Mouse (Mus musculus) CD4-positive helper T cell, adult 2 months (primary cell): Measurements from ENCODE around the gene Pcgf1.
A peak's percentile ranks its signal among the peaks of the same experiment; 100 is the strongest.

ENCODE experiments used
- DNase-seq: peaks from one replicate; pipeline ENCODE4 v3.0.0-alpha.2; 2012; ENCODE audit warnings: low read depth, missing footprints, low spot score

Gene Pcgf1

GRCm38 (mm10) chr6:83077630-83078323, at the start of gene Pcgf1:
Pcgf1 (plus strand) TSS chr6:83077869.
- peak; percentile 41 for DNase-seq

- DNase-seq, result no peak
These were observed 47.9 kb upstream of the Pcgf1 start for GRCm38 (mm10) chr6:83029777-83030176.

GRCm38 (mm10) chr6:83031111-83031510, 46.6 kb upstream of the Pcgf1 start:
- no peak for DNase-seq

GRCm38 (mm10) chr6:83031921-83032590, 45.6 kb upstream of the Pcgf1 start:
- DNase-seq, result no peak

GRCm38 (mm10) chr6:83032769-83033191, 44.9 kb upstream of the Pcgf1 start:
- DNase-seq, result peak; percentile 61

GRCm38 (mm10) chr6:83033249-83034185, 44.2 kb upstream of the Pcgf1 start, which contains the start of the genes Dok1 and Loxl3:
Dok1 (minus strand) TSS chr6:83033471.
Loxl3 (plus strand) TSS chr6:83034173.
- DNase-seq, result peak; percentile 84

GRCm38 (mm10) chr6:83034463-83035055, 43.1 kb upstream of the Pcgf1 start:
- DNase-seq, result no peak

GRCm38 (mm10) chr6:83037188-83037587, 40.5 kb upstream of the Pcgf1 start:
- no peak for DNase-seq

- DNase-seq, result peak; percentile 87
These were observed 39.1 kb upstream of the Pcgf1 start for GRCm38 (mm10) chr6:83038496-83039012.

GRCm38 (mm10) chr6:83040601-83041000, 37.1 kb upstream of the Pcgf1 start:
- no peak for DNase-seq

GRCm38 (mm10) chr6:83043561-83043960, 34.1 kb upstream of the Pcgf1 start:
- DNase-seq, result no peak

- no peak for DNase-seq
These were observed 33.7 kb upstream of the Pcgf1 start for GRCm38 (mm10) chr6:83043993-83044392.

- no peak for DNase-seq
These were observed 32.9 kb upstream of the Pcgf1 start for GRCm38 (mm10) chr6:83044742-83045141.

GRCm38 (mm10) chr6:83049367-83049766, 28.3 kb upstream of the Pcgf1 start:
- no peak for DNase-seq

- DNase-seq, result peak; percentile 69
These were observed 24.3 kb upstream of the Pcgf1 start for GRCm38 (mm10) chr6:83053136-83053960.

GRCm38 (mm10) chr6:83054074-83054851, 23.4 kb upstream of the Pcgf1 start, which contains the start of gene Aup1:
Aup1 (plus strand) TSS chr6:83054521.
- DNase-seq, result peak; percentile 99

GRCm38 (mm10) chr6:83054871-83055431, 22.7 kb upstream of the Pcgf1 start, which contains the start of gene Htra2:
Htra2 (minus strand) TSS chr6:83055273.
- DNase-seq, result peak; percentile 60

GRCm38 (mm10) chr6:83057790-83058189, 19.9 kb upstream of the Pcgf1 start, which contains the start of gene Dqx1:
Dqx1 (plus strand) TSS chr6:83057844.
- no peak for DNase-seq

- DNase-seq, result no peak
These were observed 18.9 kb upstream of the Pcgf1 start for GRCm38 (mm10) chr6:83058725-83059124.
